Mouse (Mus musculus) heart, adult 2 months (tissue): ENCODE results near the gene Nudt3. TPM values are rescaled to one million over a fixed set of nuclear protein-coding genes. Genes with fewer than 3 reads are reported as not detected.
A peak's percentile ranks its signal among the peaks of the same experiment; 100 is the strongest.

ENCODE experiments used
- DNase-seq, 2 experiments: peaks; one replicate each; pipeline ENCODE4 v3.0.0; 2021
- H3K27ac ChIP-seq: fragments of 200-600 bp; 2 replicates; pipeline ENCODE4 v1.8.1; 2022
- H3K27me3 ChIP-seq: fragments of 200-500 bp; 2 replicates; pipeline ENCODE4 v1.6.1; 2012; ENCODE audit warnings: mild to moderate bottlenecking, low read length, inconsistent platforms, mixed read lengths; ENCODE audit not compliant: control insufficient read depth, insufficient read depth
- H3K36me3 ChIP-seq: fragments of 200-500 bp; 2 replicates; pipeline ENCODE4 v1.6.1; 2012; ENCODE audit warnings: low read length, inconsistent platforms; ENCODE audit not compliant: control insufficient read depth, insufficient read depth
- H3K4me1 ChIP-seq: fragments of 200-500 bp; 2 replicates; pipeline ENCODE4 v1.6.1; 2011; ENCODE audit warnings: low read length; ENCODE audit not compliant: control insufficient read depth, insufficient read depth
- H3K4me3 ChIP-seq: fragments of 200-600 bp; 2 replicates; pipeline ENCODE4 v1.8.1; 2022
- H3K79me2 ChIP-seq: fragments of 200-500 bp; replicated peaks from 2 replicates; pipeline ENCODE4 v1.6.1; 2012; ENCODE audit warnings: mild to moderate bottlenecking, inconsistent platforms, low read length, moderate library complexity, mixed read lengths; ENCODE audit not compliant: control insufficient read depth, insufficient read depth
- H3K9ac ChIP-seq: fragments of 200-500 bp; 2 replicates; pipeline ENCODE4 v1.6.1; 2012; ENCODE audit warnings: low read depth, mild to moderate bottlenecking, control low read depth, inconsistent platforms, low read length, mixed read lengths
- CTCF ChIP-seq: fragments of 200-600 bp; IDR thresholded peaks from 2 replicates; pipeline ENCODE4 v1.8.1; 2022; ENCODE audit warnings: antibody characterized with exemption, mild to moderate bottlenecking, moderate library complexity
- EP300 ChIP-seq: fragments of 200-500 bp; IDR thresholded peaks from 2 replicates; pipeline ENCODE4 v1.6.1; 2011; ENCODE audit warnings: low read depth, low read length, control low read depth; ENCODE audit not compliant: insufficient read depth
- POLR2A ChIP-seq: fragments of 200-500 bp; IDR thresholded peaks from 2 replicates; pipeline ENCODE4 v1.6.1; 2011; ENCODE audit warnings: mild to moderate bottlenecking, low read depth, low read length, control low read depth; ENCODE audit not compliant: insufficient read depth
- WGBS: fragments of 180-500 bp; shearing (Covaris S2); methylation state at CpG from one replicate; pipeline ENCODE4 v1.1.7; 2018; 5-methylcytosine and 5-hydroxymethylcytosine counted together
- intact Hi-C: fragments of 180-260 bp; cut with DNase I; formaldehyde crosslinking; loops from one replicate; pipeline ENCODE4 v1.15.1; 2025
- polyA plus RNA-seq: library from polyadenylated mRNA; depleted of rRNA; stranded (reverse); fragments of >200 nt; gene quantifications from 2 replicates; pipeline ENCODE4 v1.2.3, GENCODE M21; 2012; rRNA removed
- total RNA-seq, 2 experiments: library from RNA; stranded (reverse); gene quantifications; 2 replicates each; pipeline ENCODE4 v1.2.3; 2021

The Nudt3 gene
- total and polyA plus RNA-seq, 3 experiments, result 143 to 346 (median 330) TPM

DNA sequence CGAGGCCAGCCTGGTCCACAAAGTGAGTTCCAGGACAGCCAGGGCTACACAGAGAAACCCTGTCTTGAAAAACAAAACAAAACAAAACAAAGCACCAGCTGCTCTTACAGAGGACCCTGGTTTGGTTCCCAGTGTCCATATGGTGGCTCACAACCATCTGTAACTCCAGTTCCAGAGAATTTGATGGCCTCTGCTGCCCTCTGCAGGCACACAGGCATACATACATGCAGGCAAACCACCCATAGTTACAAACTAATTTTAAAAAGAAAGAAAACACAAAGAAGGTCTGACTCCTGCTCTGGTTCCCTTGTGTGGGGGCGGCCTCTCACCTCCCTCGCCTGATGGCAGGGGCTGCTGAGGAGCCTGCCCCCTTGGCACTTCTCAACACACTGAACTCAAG, 89.9 kb downstream of the Nudt3 start:
- TF ChIP-seq POLR2A (no peak), CTCF (peak; percentile 28), EP300 (no peak)
- H3K4me1 ChIP-seq, result no peaks in the 10 kb centered on the region
- DNase-seq, result no peak
- H3K27ac ChIP-seq, result no peak overlapping the region
- no peak overlapping the region for H3K9ac ChIP-seq
- H3K27me3 ChIP-seq, result no peaks in the 10 kb centered on the region
- no peaks in the 10 kb centered on the region for H3K79me2 ChIP-seq
- no peak overlapping the region for H3K4me3 ChIP-seq
- H3K36me3 ChIP-seq, result no peaks in the 10 kb centered on the region
- intact Hi-C loops, result no loop called here
- WGBS, result 86% methylated on average over 3 of the region's 3 CpGs

GRCm38 (mm10) chr17:27532095-27532494, 91.2 kb downstream of the Nudt3 start:
- Histone ChIP-seq H3K4me1 (no peaks in the 10 kb centered on the region), H3K36me3 (no peaks in the 10 kb centered on the region), H3K9ac (no peak overlapping the region), H3K27me3 (no peaks in the 10 kb centered on the region), H3K4me3 (no peak overlapping the region), H3K27ac (no peak overlapping the region), H3K79me2 (no peaks in the 10 kb centered on the region)
- 85% methylated on average over 8 of the region's 8 CpGs for WGBS
- intact Hi-C loops, result no loop called here
- no peak for TF ChIP-seq CTCF
- DNase-seq, result no peak

Other genes with a start within 250 kb of the Nudt3 start
- gene Grm4, start 102.1 kb downstream of the Nudt3 start, total RNA-seq, result under 1 TPM; 0.13 to 0.16 TPM
- gene Grm4, start 102.1 kb downstream of the Nudt3 start, polyA plus RNA-seq, result 0.47 and 0.53 TPM in 2 replicates
- 10 to 100 TPM; 47.5 to 48.2 TPM for gene Hmga1, start 67.0 kb downstream of the Nudt3 start, total RNA-seq
- gene Hmga1, start 67.0 kb downstream of the Nudt3 start, polyA plus RNA-seq, result 73.8 and 78.0 TPM in 2 replicates
- gene AI413582, start 57.7 kb downstream of the Nudt3 start, total RNA-seq, result 1 to 10 TPM; 9.1 TPM
- gene AI413582, start 57.7 kb downstream of the Nudt3 start, polyA plus RNA-seq, result 14.1 and 22.4 TPM in 2 replicates
- gene RPS10-NUDT3, start 11.7 kb upstream of the Nudt3 start, total RNA-seq, result not detected
- not detected in 2 replicates for gene RPS10-NUDT3, start 11.7 kb upstream of the Nudt3 start, polyA plus RNA-seq
- 100 to 1,000 TPM; 529 to 604 TPM for gene Rps10, start 13.2 kb upstream of the Nudt3 start, total RNA-seq
- 448 and 482 TPM in 2 replicates for gene Rps10, start 13.2 kb upstream of the Nudt3 start, polyA plus RNA-seq
- gene Pacsin1, start 32.0 kb upstream of the Nudt3 start, total RNA-seq, result under 1 TPM; 0.44 to 0.45 TPM
- gene Pacsin1, start 32.0 kb upstream of the Nudt3 start, polyA plus RNA-seq, result 0.29 and 0.61 TPM in 2 replicates
- gene Spdef, start 105.5 kb upstream of the Nudt3 start, total RNA-seq, result not detected
- 0.09 and 0.21 TPM in 2 replicates for gene Spdef, start 105.5 kb upstream of the Nudt3 start, polyA plus RNA-seq
- 100 to 1,000 TPM; 136 to 151 TPM for gene D17Wsu92e, start 197.2 kb upstream of the Nudt3 start, total RNA-seq
- gene D17Wsu92e, start 197.2 kb upstream of the Nudt3 start, polyA plus RNA-seq, result 112 and 163 TPM in 2 replicates
- 10 to 100 TPM; 44.5 to 55.2 TPM for gene Snrpc, start 214.7 kb upstream of the Nudt3 start, total RNA-seq
- 43.4 and 52.4 TPM in 2 replicates for gene Snrpc, start 214.7 kb upstream of the Nudt3 start, polyA plus RNA-seq
- 10 to 100 TPM; 14.7 to 19.4 TPM for gene Uhrf1bp1, start 232.9 kb upstream of the Nudt3 start, total RNA-seq
- gene Uhrf1bp1, start 232.9 kb upstream of the Nudt3 start, polyA plus RNA-seq, result 5.3 and 10.1 TPM in 2 replicates